Mouse (Mus musculus) stomach, postnatal 0 days (tissue): ENCODE results near the gene Fhit. TPM values are rescaled to one million over a fixed set of nuclear protein-coding genes. Genes with fewer than 3 reads are reported as not detected.

ENCODE experiments used
- ATAC-seq: fragments of 200-750 bp; cut with Nextera tagmentation; 2 replicates; pipeline ENCODE4 v1.8.0; 2017; ENCODE audit not compliant: low FRiP score, low TSS enrichment
- DNase-seq: peaks from one replicate; pipeline ENCODE4 v3.0.0-alpha.2; 2016; ENCODE audit warnings: low spot score
- H3K27ac ChIP-seq: fragments of 300-500 bp; sonication (generic); replicated peaks from 2 replicates; pipeline ENCODE4 v1.5.1; 2014; ENCODE audit warnings: mild to moderate bottlenecking, control low read depth
- H3K27me3 ChIP-seq: fragments of 300-500 bp; sonication (generic); 2 replicates; pipeline ENCODE4 v1.6.1; 2014; ENCODE audit warnings: low read length; ENCODE audit not compliant: control insufficient read depth, insufficient read depth
- H3K36me3 ChIP-seq: fragments of 300-500 bp; sonication (generic); 2 replicates; pipeline ENCODE4 v1.6.1; 2014; ENCODE audit warnings: low read length, mixed read lengths; ENCODE audit not compliant: control insufficient read depth, insufficient read depth
- H3K4me1 ChIP-seq: fragments of 300-500 bp; sonication (generic); replicated peaks from 2 replicates; pipeline ENCODE4 v1.6.1; 2014; ENCODE audit warnings: antibody characterized with exemption; ENCODE audit not compliant: control insufficient read depth, insufficient read depth
- H3K4me2 ChIP-seq: fragments of 300-500 bp; sonication (generic); replicated peaks from 2 replicates; pipeline ENCODE4 v1.6.1; 2014; ENCODE audit warnings: low read depth, mild to moderate bottlenecking, control low read depth, moderate library complexity
- H3K4me3 ChIP-seq: fragments of 300-500 bp; sonication (generic); 2 replicates; pipeline ENCODE4 v1.5.1; 2014; ENCODE audit warnings: low read depth, low read length, control low read depth
- H3K9ac ChIP-seq: fragments of 300-500 bp; sonication (generic); 2 replicates; pipeline ENCODE4 v1.6.1; 2014; ENCODE audit warnings: mild to moderate bottlenecking, low read length, control low read depth, mixed read lengths
- H3K9me3 ChIP-seq: fragments of 300-500 bp; sonication (generic); 2 replicates; pipeline ENCODE4 v1.6.1; 2016; ENCODE audit warnings: low read length; ENCODE audit not compliant: control insufficient read depth
- CTCF ChIP-seq: IDR thresholded peaks from 2 replicates; pipeline ENCODE4 v1.5.1; 2016; ENCODE audit warnings: antibody characterized with exemption, low read depth, mild to moderate bottlenecking, moderate library complexity
- EP300 ChIP-seq: optimal IDR thresholded peaks from 2 replicates; pipeline ENCODE3; 2016; ENCODE audit warnings: antibody characterized with exemption
- WGBS: fragments of 180-500 bp; shearing (Covaris S2); extraction: QIAGEN DNeasy Blood & Tissue Kit; methylation state at CpG from one replicate; pipeline ENCODE4 v1.1.7; 2014; 5-methylcytosine and 5-hydroxymethylcytosine counted together
- polyA plus RNA-seq: library from polyadenylated mRNA; unstranded; fragments of >200 nt; fragmentation: Nextera tagmentation; extraction: Ambion mirVana; gene quantifications from 2 replicates; pipeline ENCODE4 v1.2.1, GENCODE M21; 2015

The Fhit gene
- polyA plus RNA-seq, 1 experiment from 2014 or later = 12.2 TPM

GRCm38 (mm10) chr14:10432502-10432901 lies 729.3 kb downstream of the Fhit start:
- 83% methylated on average over 2 of the region's 2 CpGs for WGBS
- ATAC-seq (no peak), DNase-seq (no peak)

GRCm38 (mm10) chr14:10430396-10431000 lies 731.3 kb downstream of the Fhit start:
- no peak overlapping the region for H3K27ac ChIP-seq
- no peak overlapping the region for H3K4me3 ChIP-seq
- ATAC-seq = no peak
- no peaks in the 10 kb centered on the region for H3K36me3 ChIP-seq
- TF ChIP-seq CTCF (no peak), EP300 (no peak)
- no peaks in the 10 kb centered on the region for H3K4me1 ChIP-seq
- no peak overlapping the region for H3K4me2 ChIP-seq
- H3K9ac ChIP-seq = no peak overlapping the region
- WGBS = 91% methylated on average over 3 of the region's 3 CpGs
- H3K9me3 ChIP-seq = no peaks in the 10 kb centered on the region
- H3K27me3 ChIP-seq = no peaks in the 10 kb centered on the region
- no peak for DNase-seq

More at GRCm38 (mm10) chr14:10432502-10432901, 729.3 kb downstream of the Fhit start:
- H3K9me3 ChIP-seq = no peaks in the 10 kb centered on the region
- no peak overlapping the region for H3K9ac ChIP-seq
- no peaks in the 10 kb centered on the region for H3K4me1 ChIP-seq
- H3K36me3 ChIP-seq = no peaks in the 10 kb centered on the region
- H3K4me3 ChIP-seq = no peak overlapping the region
- no peak for TF ChIP-seq CTCF
- H3K27me3 ChIP-seq = no peaks in the 10 kb centered on the region
- no peak overlapping the region for H3K27ac ChIP-seq
- no peak overlapping the region for H3K4me2 ChIP-seq

DNA sequence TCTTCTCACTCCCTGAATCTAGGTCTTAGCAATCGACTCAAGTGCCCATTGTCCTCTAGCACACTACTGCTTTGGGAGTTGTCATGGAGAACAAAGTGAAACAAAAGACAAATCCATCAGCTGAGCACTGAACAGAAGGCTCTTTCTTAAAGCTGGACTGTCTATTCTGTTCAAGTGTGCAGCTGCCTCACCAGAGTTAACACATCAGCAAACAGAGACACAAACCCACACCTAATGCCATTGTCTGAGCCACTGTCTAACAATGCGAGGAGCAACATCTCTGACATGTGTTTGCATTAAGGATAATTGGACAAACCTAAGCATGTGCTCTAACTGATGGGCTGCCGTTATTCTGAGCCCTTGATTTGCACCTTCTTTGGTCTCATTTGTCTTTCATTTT lies 738.3 kb downstream of the Fhit start:
- Histone ChIP-seq H3K9ac (no peak overlapping the region), H3K27ac (no peak overlapping the region), H3K27me3 (no peaks in the 10 kb centered on the region), H3K36me3 (no peaks in the 10 kb centered on the region), H3K4me1 (no peaks in the 10 kb centered on the region), H3K4me2 (no peak overlapping the region), H3K4me3 (no peak overlapping the region), H3K9me3 (no peaks in the 10 kb centered on the region)
- TF ChIP-seq CTCF (no peak), EP300 (no peak)
- 84% methylated on average over 3 of the region's 3 CpGs for WGBS
- ATAC-seq = no peak
- DNase-seq = no peak

- WGBS = 56% methylated on average over 1 of the region's 1 CpGs
- Histone ChIP-seq H3K4me2 (no peak overlapping the region), H3K36me3 (no peaks in the 10 kb centered on the region), H3K9me3 (no peaks in the 10 kb centered on the region), H3K4me3 (no peak overlapping the region), H3K4me1 (no peaks in the 10 kb centered on the region), H3K9ac (no peak overlapping the region), H3K27me3 (no peaks in the 10 kb centered on the region), H3K27ac (no peak overlapping the region)
- DNase-seq (no peak), ATAC-seq (no peak)
- no peak for TF ChIP-seq CTCF
- no peak for TF ChIP-seq EP300
Observed at GRCm38 (mm10) chr14:10422261-10422660, 739.6 kb downstream of the Fhit start.

GRCm38 (mm10) chr14:10415068-10415467 lies 746.8 kb downstream of the Fhit start:
- WGBS = 69% methylated on average over 5 of the region's 5 CpGs
- Histone ChIP-seq H3K4me2 (no peak overlapping the region), H3K4me3 (no peak overlapping the region), H3K9me3 (no peaks in the 10 kb centered on the region), H3K9ac (no peak overlapping the region), H3K27ac (no peak overlapping the region), H3K36me3 (no peaks in the 10 kb centered on the region), H3K4me1 (no peaks in the 10 kb centered on the region), H3K27me3 (no peaks in the 10 kb centered on the region)
- TF ChIP-seq EP300 (no peak), CTCF (no peak)
- DNase-seq (no peak), ATAC-seq (no peak)

DNA sequence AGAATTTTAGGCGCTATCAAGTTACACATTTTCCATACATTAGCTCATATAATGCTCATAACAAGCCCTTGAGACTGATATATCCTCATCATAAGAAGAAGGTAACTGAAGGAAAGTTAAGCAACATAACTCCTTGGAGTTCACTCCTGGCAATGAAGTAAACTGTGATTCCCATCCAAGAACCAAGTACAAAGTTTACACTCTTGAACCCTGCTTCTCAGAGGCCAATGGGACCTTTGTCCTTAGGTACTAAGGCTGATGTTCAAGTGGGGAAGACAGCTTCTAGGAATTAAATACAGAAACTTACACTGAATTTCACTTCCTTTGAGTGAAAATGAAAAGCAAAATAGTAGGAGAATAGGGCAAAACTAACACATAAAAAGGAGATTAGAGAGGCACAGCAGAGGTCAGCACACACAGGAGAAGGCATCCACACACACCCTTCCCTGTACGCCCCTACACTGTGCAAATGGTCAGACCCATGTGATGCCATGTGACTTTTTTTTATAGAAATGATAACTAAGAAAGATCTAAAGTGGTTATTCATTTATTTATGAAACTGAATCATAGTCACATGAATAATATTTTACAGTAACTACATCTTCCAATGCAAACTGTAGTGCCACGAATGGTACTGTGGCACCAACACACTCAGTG lies 752.4 kb downstream of the Fhit start:
- Histone ChIP-seq H3K27ac (no peak overlapping the region), H3K4me2 (no peak overlapping the region), H3K4me1 (no peaks in the 10 kb centered on the region), H3K27me3 (no peaks in the 10 kb centered on the region), H3K4me3 (no peak overlapping the region), H3K9me3 (no peaks in the 10 kb centered on the region), H3K36me3 (no peaks in the 10 kb centered on the region), H3K9ac (no peak overlapping the region)
- TF ChIP-seq CTCF (no peak), EP300 (no peak)
- DNase-seq = no peak
- WGBS = 87% methylated on average over 3 of the region's 3 CpGs
- no peak for ATAC-seq
